Mouse (Mus musculus): ENCODE data around the gene Sfi1. TPM values are rescaled to one million over a fixed set of nuclear protein-coding genes. Genes with fewer than 3 reads are reported as not detected.

Sfi1 gene
- not detected in 2 replicates for polyA plus RNA-seq (2012; ENCODE audit: insufficient read depth, insufficient read length, low replicate concordance, missing spikeins)

DNA sequence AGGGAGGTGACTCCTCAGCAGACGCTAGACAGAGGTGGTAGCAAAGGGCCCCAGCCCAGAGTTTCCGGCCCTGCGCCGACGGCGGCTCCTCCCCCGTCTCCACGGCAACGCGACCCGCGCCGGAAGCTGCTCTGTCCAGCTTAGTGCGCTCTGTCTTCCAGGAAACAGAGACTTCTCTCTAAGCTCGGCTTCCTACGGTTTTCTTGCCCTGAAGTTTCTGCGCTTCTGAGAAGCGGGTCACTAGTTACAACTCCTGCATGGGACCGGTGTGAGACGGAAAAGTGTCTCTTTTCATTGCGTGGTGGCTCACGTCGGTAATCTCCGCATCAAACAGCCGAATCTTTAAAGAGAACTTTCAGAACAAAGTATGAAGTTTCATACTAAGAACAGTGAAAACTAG is at the start of gene Sfi1:
TSS of gene Sfi1 (minus strand) at position 101 of the 400 bp plus-strand sequence.
- no peaks in the 10 kb centered on the region for H3K4me1 ChIP-seq (ENCODE audit: control insufficient read depth, insufficient read depth, low read length)
- H3K27ac ChIP-seq (ENCODE audit: insufficient read depth, low read depth, low read length): no peak within 1 kb of the TSS
- TF ChIP-seq POLR2A (IDR thresholded peaks at IDR 0.05; ENCODE audit: insufficient read depth, low read depth, low read length) (no peak), CTCF (IDR thresholded peaks at IDR 0.05; ENCODE audit: insufficient read depth, low read depth, low read length) (no peak)
- WGBS: 87% methylated on average over 25 of the region's 25 CpGs
- no peak within 1 kb of the TSS for H3K4me3 ChIP-seq (ENCODE audit: insufficient read depth, low read depth, low read length)

DNA sequence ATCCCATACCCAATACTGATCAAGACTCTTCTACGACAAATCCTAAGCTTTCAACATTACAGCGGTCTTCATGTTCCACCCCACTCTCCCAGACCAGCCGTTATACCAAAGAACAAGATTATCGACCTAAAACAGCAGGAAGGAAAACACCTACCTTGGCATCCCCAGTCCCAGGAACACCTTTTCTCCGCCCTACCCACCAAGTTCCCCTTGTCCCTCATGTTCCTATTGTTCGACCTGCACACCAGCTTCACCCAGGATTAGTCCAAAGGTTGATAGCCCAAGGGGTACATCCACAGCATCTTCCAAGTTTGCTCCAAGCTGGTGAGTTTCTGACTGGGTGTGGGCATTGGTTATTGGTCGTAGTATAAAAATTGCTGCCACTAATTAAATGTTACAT is 49.1 kb upstream of the Sfi1 start:
- WGBS: 95% methylated on average over 7 of the region's 7 CpGs
- no peak overlapping the region for H3K27ac ChIP-seq (ENCODE audit: insufficient read depth, low read depth, low read length)
- no peak overlapping the region for H3K4me3 ChIP-seq (ENCODE audit: insufficient read depth, low read depth, low read length)
- H3K4me1 ChIP-seq (ENCODE audit: control insufficient read depth, insufficient read depth, low read length): 0 out of 2 replicates have a peak, but pooled peaks cover 2% of the 10 kb centered on the region
- no peak for TF ChIP-seq CTCF (IDR thresholded peaks at IDR 0.05; ENCODE audit: insufficient read depth, low read depth, low read length)
- TF ChIP-seq POLR2A (IDR thresholded peaks at IDR 0.05; ENCODE audit: insufficient read depth, low read depth, low read length): no peak

GRCm38 (mm10) chr11:3235277-3235676 is 42.0 kb upstream of the Sfi1 start:
- WGBS: 46% methylated on average over 5 of the region's 5 CpGs
- no peak for TF ChIP-seq CTCF (IDR thresholded peaks at IDR 0.05; ENCODE audit: insufficient read depth, low read depth, low read length)
- TF ChIP-seq POLR2A (IDR thresholded peaks at IDR 0.05; ENCODE audit: insufficient read depth, low read depth, low read length): no peak
- Histone ChIP-seq H3K27ac (ENCODE audit: insufficient read depth, low read depth, low read length) (no peak overlapping the region), H3K4me3 (ENCODE audit: insufficient read depth, low read depth, low read length) (no peak overlapping the region), H3K4me1 (ENCODE audit: control insufficient read depth, insufficient read depth, low read length) (no peaks in the 10 kb centered on the region)

- no peak overlapping the region for H3K27ac ChIP-seq (ENCODE audit: insufficient read depth, low read depth, low read length)
- H3K4me3 ChIP-seq (ENCODE audit: insufficient read depth, low read depth, low read length): no peak overlapping the region
- WGBS: 92% methylated on average over 4 of the region's 4 CpGs
- H3K4me1 ChIP-seq (ENCODE audit: control insufficient read depth, insufficient read depth, low read length): no peaks in the 10 kb centered on the region
- TF ChIP-seq CTCF (IDR thresholded peaks at IDR 0.05; ENCODE audit: insufficient read depth, low read depth, low read length) (no peak), POLR2A (IDR thresholded peaks at IDR 0.05; ENCODE audit: insufficient read depth, low read depth, low read length) (no peak)
These were observed 40.4 kb upstream of the Sfi1 start for GRCm38 (mm10) chr11:3233704-3234103.

DNA sequence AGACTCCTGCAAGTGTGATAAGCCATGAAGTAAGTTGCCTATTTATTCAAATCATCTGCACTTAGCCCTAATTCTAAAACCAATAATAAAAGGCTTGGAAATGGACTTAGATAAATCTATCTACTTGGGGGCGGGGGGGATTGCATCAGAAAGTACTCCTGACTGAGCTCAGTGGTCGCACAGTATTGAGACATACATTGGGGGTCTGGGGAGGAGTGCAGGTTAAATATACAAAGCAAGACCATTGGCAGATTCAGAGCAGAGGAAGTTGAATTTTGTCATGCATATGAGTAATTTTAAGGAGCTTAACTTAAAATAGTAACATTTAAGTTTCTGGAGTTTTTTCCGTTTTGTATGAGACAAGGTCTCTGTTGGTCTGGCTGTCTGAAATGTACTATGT is 39.0 kb upstream of the Sfi1 start:
- no peak overlapping the region for H3K27ac ChIP-seq (ENCODE audit: insufficient read depth, low read depth, low read length)
- no peak for TF ChIP-seq POLR2A (IDR thresholded peaks at IDR 0.05; ENCODE audit: insufficient read depth, low read depth, low read length)
- TF ChIP-seq CTCF (IDR thresholded peaks at IDR 0.05; ENCODE audit: insufficient read depth, low read depth, low read length): no peak
- H3K4me1 ChIP-seq (ENCODE audit: control insufficient read depth, insufficient read depth, low read length): no peaks in the 10 kb centered on the region
- 73% methylated on average over 3 of the region's 3 CpGs for WGBS
- H3K4me3 ChIP-seq (ENCODE audit: insufficient read depth, low read depth, low read length): no peak overlapping the region

- no peak for TF ChIP-seq CTCF (IDR thresholded peaks at IDR 0.05; ENCODE audit: insufficient read depth, low read depth, low read length)
- no peak for TF ChIP-seq POLR2A (IDR thresholded peaks at IDR 0.05; ENCODE audit: insufficient read depth, low read depth, low read length)
- WGBS: 96% methylated on average over 3 of the region's 3 CpGs
- no peak overlapping the region for H3K4me3 ChIP-seq (ENCODE audit: insufficient read depth, low read depth, low read length)
- no peak overlapping the region for H3K27ac ChIP-seq (ENCODE audit: insufficient read depth, low read depth, low read length)
- H3K4me1 ChIP-seq (ENCODE audit: control insufficient read depth, insufficient read depth, low read length): no peaks in the 10 kb centered on the region
These were observed 33.9 kb upstream of the Sfi1 start for GRCm38 (mm10) chr11:3227113-3227512.

DNA sequence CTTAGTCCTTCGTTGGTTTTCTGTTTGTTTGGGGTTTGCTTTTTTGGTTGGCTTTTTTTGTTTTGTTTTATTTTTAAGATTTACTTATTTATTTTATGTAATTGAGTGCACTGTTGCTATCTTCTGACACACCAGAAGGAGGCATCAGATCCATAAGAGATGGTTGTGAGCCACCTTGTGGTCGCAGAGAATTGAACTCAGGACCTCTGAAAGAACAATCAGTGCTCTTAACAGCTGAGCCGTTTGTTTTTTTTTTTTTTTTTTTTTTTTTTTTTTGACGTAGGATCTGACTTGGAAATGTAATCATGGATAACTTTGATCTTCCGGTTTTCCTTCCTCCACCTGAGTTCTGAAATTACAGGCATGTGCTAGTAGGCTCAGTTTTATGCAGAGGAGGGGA is 29.8 kb upstream of the Sfi1 start:
- 62% methylated on average over 5 of the region's 5 CpGs for WGBS
- Histone ChIP-seq H3K4me1 (ENCODE audit: control insufficient read depth, insufficient read depth, low read length) (no peaks in the 10 kb centered on the region), H3K4me3 (ENCODE audit: insufficient read depth, low read depth, low read length) (no peak overlapping the region), H3K27ac (ENCODE audit: insufficient read depth, low read depth, low read length) (no peak overlapping the region)
- TF ChIP-seq CTCF (IDR thresholded peaks at IDR 0.05; ENCODE audit: insufficient read depth, low read depth, low read length): no peak

DNA sequence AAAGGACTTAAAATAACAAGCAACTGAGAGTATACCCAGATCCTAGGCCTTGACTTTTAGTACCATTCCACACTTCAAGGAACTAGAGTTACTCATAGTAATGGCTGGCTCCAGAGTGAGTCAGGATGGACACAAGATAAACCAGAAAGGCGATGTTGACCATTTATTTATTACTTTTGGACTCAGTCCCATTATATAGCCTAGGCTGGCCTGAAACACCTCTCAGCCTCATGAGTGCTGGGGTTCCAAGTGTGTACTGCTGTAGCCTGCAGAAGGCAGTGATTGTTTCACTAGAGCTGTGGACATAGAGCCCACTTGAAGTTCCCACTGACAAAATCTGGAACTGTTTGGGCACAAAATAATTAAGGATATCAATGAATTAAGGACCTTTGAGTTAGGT is 19.3 kb upstream of the Sfi1 start:
- H3K4me3 ChIP-seq (ENCODE audit: insufficient read depth, low read depth, low read length): no peak overlapping the region
- 93% methylated on average over 1 of the region's 1 CpGs for WGBS

DNA sequence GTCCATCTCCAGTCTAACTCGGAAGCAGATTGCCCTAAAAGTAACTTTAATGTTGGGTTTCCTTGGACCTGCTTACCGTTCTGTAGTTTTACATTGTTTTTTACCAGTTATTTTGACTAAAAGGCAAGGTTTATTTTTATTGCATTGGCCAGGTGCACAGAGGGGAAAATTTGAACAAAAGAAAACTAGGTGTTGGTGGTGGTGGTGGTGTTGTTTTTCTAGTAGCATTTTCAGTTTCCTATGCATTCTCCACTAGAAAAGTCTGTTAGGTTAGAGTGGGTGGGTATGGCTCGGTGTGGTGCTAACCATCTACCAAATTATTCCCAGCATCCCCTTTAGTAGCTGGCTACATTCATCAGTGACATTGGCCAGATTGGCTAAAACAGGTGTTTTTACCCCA is 13.5 kb upstream of the Sfi1 start:
- 83% methylated on average over 3 of the region's 3 CpGs for WGBS
- TF ChIP-seq POLR2A (IDR thresholded peaks at IDR 0.05; ENCODE audit: insufficient read depth, low read depth, low read length) (no peak), CTCF (IDR thresholded peaks at IDR 0.05; ENCODE audit: insufficient read depth, low read depth, low read length) (no peak)

More for the DNA sequence above, 19.3 kb upstream of the Sfi1 start:
- no peak for TF ChIP-seq POLR2A (IDR thresholded peaks at IDR 0.05; ENCODE audit: insufficient read depth, low read depth, low read length)
- TF ChIP-seq CTCF (IDR thresholded peaks at IDR 0.05; ENCODE audit: insufficient read depth, low read depth, low read length): no peak
- H3K4me1 ChIP-seq (ENCODE audit: control insufficient read depth, insufficient read depth, low read length): no peaks in the 10 kb centered on the region
- no peak overlapping the region for H3K27ac ChIP-seq (ENCODE audit: insufficient read depth, low read depth, low read length)

GRCm38 (mm10) chr11:3205207-3205606 is 11.9 kb upstream of the Sfi1 start:
- no peak for TF ChIP-seq POLR2A (IDR thresholded peaks at IDR 0.05; ENCODE audit: insufficient read depth, low read depth, low read length)
- TF ChIP-seq CTCF (IDR thresholded peaks at IDR 0.05; ENCODE audit: insufficient read depth, low read depth, low read length): no peak
- Histone ChIP-seq H3K4me3 (ENCODE audit: insufficient read depth, low read depth, low read length) (no peak overlapping the region), H3K4me1 (ENCODE audit: control insufficient read depth, insufficient read depth, low read length) (no peaks in the 10 kb centered on the region), H3K27ac (ENCODE audit: insufficient read depth, low read depth, low read length) (no peak overlapping the region)
- 92% methylated on average over 3 of the region's 3 CpGs for WGBS

More for the DNA sequence above, 13.5 kb upstream of the Sfi1 start:
- Histone ChIP-seq H3K27ac (ENCODE audit: insufficient read depth, low read depth, low read length) (no peak overlapping the region), H3K4me1 (ENCODE audit: control insufficient read depth, insufficient read depth, low read length) (no peaks in the 10 kb centered on the region), H3K4me3 (ENCODE audit: insufficient read depth, low read depth, low read length) (no peak overlapping the region)

Data from olfactory bulb, adult 2 months (tissue).